Mouse (Mus musculus): ENCODE results near the gene Hmx1. TPM values are rescaled to one million over a fixed set of nuclear protein-coding genes. Genes with fewer than 3 reads are reported as not detected.

Gene Hmx1
- not detected in 2 replicates for polyA plus RNA-seq (2012)

DNA sequence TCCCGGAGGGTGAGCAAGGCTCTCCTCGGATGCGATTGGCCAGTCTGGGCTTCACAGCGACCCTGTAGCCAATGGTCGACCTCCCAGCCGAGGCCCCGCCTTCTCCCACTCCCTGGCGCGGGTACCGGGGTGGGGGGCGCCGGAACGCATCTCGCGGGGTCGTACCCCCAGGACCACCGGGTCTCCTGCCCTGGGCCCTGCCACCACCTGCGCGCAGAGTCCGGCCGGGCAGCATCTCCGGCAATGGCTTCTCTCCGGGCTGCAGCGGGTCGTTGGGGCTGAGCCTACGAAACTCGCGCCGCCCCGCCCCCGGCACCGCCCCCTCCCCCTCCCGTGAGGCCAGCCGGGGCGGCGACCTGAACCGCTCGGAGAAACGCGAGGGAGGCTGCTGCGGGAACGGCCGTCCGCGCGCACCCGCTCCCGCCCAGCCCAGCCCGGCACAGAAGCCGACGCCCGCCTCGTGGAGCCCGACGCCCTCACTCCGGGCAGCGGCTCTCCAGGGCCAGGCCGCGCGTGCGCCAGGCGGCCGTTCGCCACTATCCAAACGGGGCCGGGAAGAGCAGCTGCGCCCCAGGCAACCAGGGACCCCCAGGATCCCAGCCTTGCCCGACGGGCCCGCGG is at the start of gene Hmx1:
TSS of gene Hmx1 (plus strand) at position 618 of the 621 bp plus-strand sequence.

Other genes with a start within 250 kb of the Hmx1 start
- 0.03 TPM in 1 of 2 replicates, not detected in the other for gene Adra2c, start 110.8 kb upstream of the Hmx1 start, polyA plus RNA-seq (2012)
- gene Cpz, start 136.6 kb downstream of the Hmx1 start, polyA plus RNA-seq (2012) = not detected in 2 replicates
- gene Trmt44, start 186.0 kb downstream of the Hmx1 start, polyA plus RNA-seq (2012) = 3.1 and 3.3 TPM in 2 replicates
- gene Acox3, start 193.9 kb downstream of the Hmx1 start, polyA plus RNA-seq (2012) = 12.9 and 14.7 TPM in 2 replicates

Measured in megakaryocyte-erythroid progenitor cell, adult 5 weeks (primary cell).